Mouse (Mus musculus): Measurements from ENCODE around the gene Abr.

Abr gene

DNA sequence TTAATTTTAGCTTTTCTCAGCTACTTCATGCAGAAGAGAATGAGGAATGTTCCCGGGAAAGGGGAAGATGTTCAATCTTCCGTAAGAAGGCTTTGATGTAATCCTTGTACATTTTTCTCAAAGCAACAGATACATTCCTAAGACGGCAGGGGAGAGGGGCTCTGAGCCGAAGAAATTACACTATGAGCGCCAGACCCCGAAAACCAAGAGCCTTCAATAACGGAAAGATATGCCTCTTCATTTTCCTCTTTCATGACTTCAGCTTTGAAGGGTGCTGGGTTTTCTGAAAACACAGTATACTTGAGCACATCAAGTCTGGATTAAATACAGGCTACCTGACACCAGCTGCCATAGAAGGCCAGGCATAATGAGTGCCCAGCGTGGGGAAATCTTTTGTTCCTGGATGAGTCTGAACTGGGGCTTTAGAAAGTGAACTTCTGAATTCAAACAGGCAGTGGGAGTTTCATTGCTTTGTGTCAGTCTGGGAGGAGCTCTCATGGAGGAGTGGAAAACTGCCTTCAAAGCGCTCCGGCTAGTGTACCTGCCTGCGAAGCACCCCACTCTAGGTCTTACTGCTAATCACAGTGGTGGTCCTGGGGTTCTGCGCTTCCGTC, 239.3 kb downstream of the Abr start:
- in situ Hi-C loops (cut with MboI, MseI) = no loop called here

DNA sequence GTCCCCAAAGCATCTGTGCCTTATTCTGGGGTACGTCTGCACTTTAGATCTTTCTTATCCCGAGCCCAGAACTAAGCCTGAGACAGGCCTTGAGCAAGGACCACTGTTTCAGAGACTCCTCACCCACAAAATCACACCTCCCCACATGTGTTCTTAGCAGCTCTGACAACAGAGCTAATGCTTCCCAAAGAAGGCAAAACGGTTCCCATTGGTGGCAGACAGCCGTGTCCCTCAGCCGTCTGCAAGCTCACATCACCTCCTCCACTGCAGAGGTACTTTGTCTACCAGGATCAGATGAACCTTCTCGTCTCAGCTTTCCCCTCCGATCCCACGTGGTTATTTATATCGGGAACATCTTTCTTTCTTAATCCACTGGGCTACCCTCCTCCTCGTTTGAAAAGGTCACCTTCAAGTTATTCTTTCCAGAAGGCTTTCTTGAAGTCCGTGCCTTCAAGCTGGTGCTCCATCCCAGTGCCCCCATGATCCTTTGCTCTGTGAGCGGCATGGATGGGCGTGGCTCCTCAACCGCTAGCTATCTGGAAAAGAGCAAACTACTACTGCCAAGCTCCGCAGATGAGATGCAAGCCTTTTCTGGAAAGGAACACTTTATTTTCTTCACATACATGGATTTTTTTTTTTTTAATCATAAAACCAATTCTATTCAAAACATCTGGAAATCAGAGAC, 240.8 kb downstream of the Abr start:
- in situ Hi-C loops (cut with MboI, MseI) = no loop called here

DNA sequence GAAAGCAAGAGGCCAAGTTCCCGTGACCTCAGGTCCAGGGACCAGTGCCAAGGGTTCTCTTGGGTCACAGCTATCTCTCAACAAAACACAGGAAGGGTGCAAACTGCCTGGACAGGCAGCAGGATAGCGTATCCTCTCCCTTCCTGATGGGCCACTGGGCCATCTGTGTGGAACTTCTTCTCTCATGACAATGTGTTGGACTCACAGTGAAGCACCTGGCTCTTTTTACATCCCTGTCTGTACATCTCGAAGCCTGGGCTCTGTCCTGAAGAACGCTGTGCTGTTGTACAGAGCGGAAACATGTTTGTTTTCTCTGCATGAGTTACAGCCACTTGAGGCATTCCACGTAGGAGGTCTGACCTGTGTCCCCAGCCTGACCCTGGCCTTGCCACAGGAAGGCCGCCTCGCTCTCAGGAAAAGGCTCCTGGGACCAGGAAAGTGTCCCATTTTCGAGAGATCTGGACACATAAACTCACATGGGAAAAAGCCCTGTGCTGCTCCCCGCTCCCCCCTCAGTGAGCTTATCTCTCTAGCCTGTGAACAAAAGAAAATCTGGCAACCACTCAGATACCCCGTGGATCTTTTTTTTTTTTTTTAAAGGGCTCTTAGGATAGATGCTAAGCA, 242.1 kb downstream of the Abr start:
- in situ Hi-C loops (cut with MboI, MseI) = no loop called here

DNA sequence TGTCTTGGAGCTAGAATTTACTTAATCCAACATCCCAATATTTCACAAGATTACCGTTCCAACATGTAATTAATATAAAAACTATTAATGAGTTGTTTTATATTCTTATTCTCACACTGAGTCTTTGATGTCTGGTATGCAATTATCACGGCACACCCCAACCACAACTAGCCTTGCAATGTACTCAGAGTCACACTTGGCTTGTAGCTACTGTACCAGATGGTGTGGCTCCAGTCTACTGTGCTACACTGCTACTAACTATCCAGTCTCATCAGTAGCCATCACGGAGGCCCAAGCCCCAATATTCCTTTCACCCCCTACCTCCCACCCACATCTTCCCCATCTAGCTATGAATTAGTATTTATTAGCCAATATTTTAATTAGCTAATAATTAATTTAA, 245.7 kb downstream of the Abr start:
- in situ Hi-C loops (cut with MboI, MseI) = no loop called here

DNA sequence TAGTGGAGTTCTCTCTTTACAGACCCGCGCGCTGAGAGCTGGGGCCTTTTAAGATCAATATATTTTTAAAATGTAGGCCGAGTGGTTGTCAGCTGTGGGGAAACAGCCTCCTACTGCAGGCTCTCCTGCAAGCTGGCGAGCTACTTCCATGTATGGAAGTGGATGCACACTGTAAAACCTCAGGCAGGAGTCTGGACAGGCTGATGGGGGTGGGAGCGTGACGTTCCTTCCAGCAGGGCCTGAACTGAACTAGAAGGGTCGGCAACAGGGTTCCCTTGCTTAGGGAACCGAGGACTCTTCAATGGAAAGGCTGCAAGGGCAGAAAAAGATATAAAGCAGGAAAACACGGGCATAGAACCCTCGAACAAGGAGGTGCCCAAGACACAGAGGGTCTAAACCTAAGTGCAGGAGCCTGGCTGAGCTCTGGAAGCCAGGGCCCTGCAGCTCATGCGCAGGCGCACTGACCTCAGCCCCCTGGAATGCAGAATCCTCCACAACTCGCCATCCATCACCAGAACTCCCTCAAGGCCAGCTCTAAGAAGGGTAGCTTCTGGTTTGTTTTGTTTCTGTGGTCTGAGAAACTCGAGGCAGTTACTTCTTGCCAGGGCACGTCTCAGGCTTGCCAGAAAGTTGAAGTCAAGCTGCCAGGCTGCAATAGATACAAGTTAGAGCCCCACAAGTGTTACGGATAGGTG, 247.5 kb downstream of the Abr start:
- in situ Hi-C loops (cut with MboI, MseI) = no loop called here

DNA sequence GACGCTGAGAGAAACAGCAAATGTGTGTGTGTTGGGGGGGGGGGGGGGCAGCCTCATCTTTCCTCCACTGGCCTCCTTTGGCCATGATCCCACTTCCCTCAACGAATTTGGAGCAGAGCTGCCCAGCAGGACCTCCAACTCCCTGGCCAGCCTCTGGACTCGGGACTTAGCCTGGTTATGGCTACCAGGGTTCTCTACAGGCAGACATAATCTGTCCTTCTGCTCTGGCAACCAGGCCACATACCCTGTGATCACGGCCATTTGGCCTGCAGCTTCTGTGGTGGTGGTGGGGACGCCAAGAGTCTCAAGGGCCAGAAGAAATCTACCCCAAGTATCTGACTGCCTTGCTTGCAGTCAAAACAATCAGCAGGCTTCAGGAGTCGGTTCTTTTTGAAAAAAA, 249.6 kb downstream of the Abr start:
- in situ Hi-C loops (cut with MboI, MseI) = no loop called here

DNA sequence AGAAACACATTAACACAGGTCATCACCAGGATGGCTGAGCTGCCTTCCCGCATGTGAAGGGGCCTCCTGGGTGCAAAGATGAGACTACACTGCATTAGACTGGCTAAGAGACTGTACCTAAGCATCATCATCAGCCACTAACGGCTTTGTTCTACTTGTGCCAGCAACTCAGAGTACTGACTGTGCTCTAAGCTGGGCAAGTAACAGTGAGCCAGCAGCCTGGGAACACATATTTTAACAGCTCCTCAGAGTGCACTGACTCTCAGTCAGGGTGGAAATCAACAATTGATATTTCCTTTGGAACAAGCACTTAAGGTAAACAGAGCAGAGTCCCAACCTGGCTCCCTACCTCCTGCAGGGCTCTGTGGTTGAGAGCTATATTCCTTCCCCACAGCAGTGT, 250.0 kb downstream of the Abr start:
- in situ Hi-C loops (cut with MboI, MseI) = no loop called here

DNA sequence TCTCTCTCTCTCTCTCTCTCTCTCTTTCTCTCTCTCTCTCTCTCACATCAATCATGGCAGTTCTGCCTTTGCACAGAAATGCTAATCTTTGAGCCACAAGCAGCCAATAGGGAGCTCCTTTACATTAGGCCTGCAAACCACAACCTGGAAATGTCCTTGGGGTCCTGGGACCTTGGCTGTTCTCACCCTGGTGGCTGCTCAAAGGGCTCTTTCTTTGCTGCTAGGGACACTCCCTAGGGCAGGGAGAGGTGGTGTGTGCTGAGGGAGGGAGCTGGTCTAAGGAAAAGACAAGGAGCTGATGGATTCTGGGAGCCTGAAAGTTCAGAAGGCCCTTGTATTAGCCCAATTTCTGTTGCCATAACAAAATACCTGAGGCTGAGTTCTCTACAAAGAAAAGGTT, 251.6 kb downstream of the Abr start:
- in situ Hi-C loops (cut with MboI, MseI) = no loop called here

All from regulatory T cell (primary cell).